In genomic region chr8:113675281-113675680, GRCm38 (mm10) we compare ENCODE assay signal across 26 mouse cellular contexts. TPM values are rescaled to one million over a fixed set of nuclear protein-coding genes. Genes with fewer than 3 reads are reported as not detected.
DNase-seq lines count a peak whose midpoint lies in the region; ATAC-seq and TF ChIP-seq lines count a peak whose summit lies in the region.
"Had no signal": no experiment of that assay in that cellular context is flagged by ENCODE, and none has a peak within 500 bp of the region (broad histone marks: within the 10 kb centered on the region; RNA-seq: fewer than 3 reads in every experiment).

No protein-coding gene starts in this region.

- H3K4me2 ChIP-seq in hindbrain, embryonic 16.5 days (ENCODE audit: low read length) = no peak overlapping the region
- H3K4me2 ChIP-seq in hindbrain, embryonic 11.5 days (replicated peaks; ENCODE audit: low read depth, low read length) = no peak overlapping the region
- H3K4me2 ChIP-seq in lung, postnatal 0 days (replicated peaks; ENCODE audit: low read depth, low read length) = no peak overlapping the region

- no peak for TF ChIP-seq POLR2A in lung, adult 2 months (IDR thresholded peaks at IDR 0.05; ENCODE audit: borderline replicate concordance, extremely low read depth, low read depth, low read length)

- no peak overlapping the region for H3K27ac ChIP-seq in hindbrain, embryonic 16.5 days (ENCODE audit: low read depth, low read length)
- no peak overlapping the region for H3K27ac ChIP-seq in hindbrain, embryonic 11.5 days (ENCODE audit: low read depth, low read length)
- no peak overlapping the region for H3K27ac ChIP-seq in lung, postnatal 0 days (ENCODE audit: low read length)

- WGBS in hindbrain, embryonic 16.5 days = 63% methylated on average over 2 of the region's 2 CpGs
- WGBS in hindbrain, embryonic 11.5 days = 91% methylated on average over 2 of the region's 2 CpGs
- 17% methylated on average over 2 of the region's 2 CpGs for WGBS in lung, postnatal 0 days
- 16% methylated on average over 2 of the region's 2 CpGs for WGBS in lung, adult 2 months

- no peaks in the 10 kb centered on the region for H3K36me3 ChIP-seq in hindbrain, embryonic 16.5 days (ENCODE audit: control insufficient read depth, insufficient read depth, low read length)
- no peaks in the 10 kb centered on the region for H3K36me3 ChIP-seq in hindbrain, embryonic 11.5 days (ENCODE audit: control insufficient read depth, insufficient read depth, low read length)
- H3K36me3 ChIP-seq in lung, postnatal 0 days (ENCODE audit: insufficient read depth, low read length) = no peaks in the 10 kb centered on the region

- H3K4me1 ChIP-seq in hindbrain, embryonic 16.5 days (ENCODE audit: control insufficient read depth, insufficient read depth, low read depth, low read length) = no peaks in the 10 kb centered on the region
- no peaks in the 10 kb centered on the region for H3K4me1 ChIP-seq in hindbrain, embryonic 11.5 days (replicated peaks; ENCODE audit: control insufficient read depth, insufficient read depth, low read length)
- no peaks in the 10 kb centered on the region for H3K4me1 ChIP-seq in lung, postnatal 0 days (ENCODE audit: insufficient read depth, low read depth, low read length)
- peaks cover 5% of the 10 kb centered on the region for H3K4me1 ChIP-seq in lung, adult 2 months (ENCODE audit: control insufficient read depth, insufficient read depth, low read length)

- DNase-seq in adrenal gland, adult 2 months = peak; percentile 67
- DNase-seq in adrenal gland, adult 18-20 months (ENCODE audit: low spot score in 2 of 2) = no peak
- no peak for DNase-seq in hindbrain, embryonic 11.5 days (ENCODE audit: low spot score)
- DNase-seq in lung, postnatal 0 days (ENCODE audit: low spot score) = peak; percentile 46
- DNase-seq in lung, adult 2 months = no peak
- DNase-seq in right cerebral cortex, postnatal 4 days = no peak
- no peak for DNase-seq in frontal cortex, postnatal 10 days (ENCODE audit: low spot score in 2 of 2)
- DNase-seq: cerebellum, adult 2 months; cerebellum, postnatal 36 days; heart, adult 18-20 months; heart, postnatal 36 days; kidney, adult 11 months; kidney, postnatal 25 days; liver, postnatal 0 days; midbrain, embryonic 14.5 days; thymus, postnatal 36 days had no signal

- no peak for TF ChIP-seq EP300 in lung, postnatal 0 days (IDR thresholded peaks at IDR 0.05)

- ATAC-seq in hindbrain, embryonic 16.5 days = 0 out of 2 replicates have a peak, but pooled peaks have one; percentile 48
- ATAC-seq in hindbrain, embryonic 11.5 days (ENCODE audit: low FRiP score) = no peak
- peak; percentile 60 for ATAC-seq in lung, postnatal 0 days
- ATAC-seq: liver, postnatal 0 days had no signal

- H3K9ac ChIP-seq in hindbrain, embryonic 16.5 days (ENCODE audit: low read depth, low read length) = no peak overlapping the region
- no peak overlapping the region for H3K9ac ChIP-seq in hindbrain, embryonic 11.5 days (ENCODE audit: low read depth, low read length)
- H3K9ac ChIP-seq in lung, postnatal 0 days (replicated peaks; ENCODE audit: low read depth) = no peak overlapping the region
- H3K9ac ChIP-seq: liver, postnatal 0 days had no signal

- no peak overlapping the region for H3K4me3 ChIP-seq in hindbrain, embryonic 16.5 days (ENCODE audit: low read length)
- no peak overlapping the region for H3K4me3 ChIP-seq in hindbrain, embryonic 11.5 days (ENCODE audit: low read depth, low read length)
- no peak overlapping the region for H3K4me3 ChIP-seq in lung, postnatal 0 days (ENCODE audit: low read depth, low read length)
- H3K4me3 ChIP-seq in lung, adult 2 months (replicated peaks; ENCODE audit: extremely low read depth, low read depth, low read length) = no peak overlapping the region
- H3K4me3 ChIP-seq: megakaryocyte, embryonic 14.5 days had no signal

- no peaks in the 10 kb centered on the region for H3K9me3 ChIP-seq in hindbrain, embryonic 16.5 days (ENCODE audit: control insufficient read depth, low read length)
- no peaks in the 10 kb centered on the region for H3K9me3 ChIP-seq in hindbrain, embryonic 11.5 days (ENCODE audit: control insufficient read depth, low read length)
- no peaks in the 10 kb centered on the region for H3K9me3 ChIP-seq in lung, postnatal 0 days (ENCODE audit: low read length)

- H3K27me3 ChIP-seq in hindbrain, embryonic 16.5 days (replicated peaks; ENCODE audit: control insufficient read depth, insufficient read depth, low read length) = no peaks in the 10 kb centered on the region
- no peaks in the 10 kb centered on the region for H3K27me3 ChIP-seq in hindbrain, embryonic 11.5 days (ENCODE audit: control insufficient read depth, insufficient read depth, low read length)
- H3K27me3 ChIP-seq in lung, postnatal 0 days (replicated peaks; ENCODE audit: insufficient read depth, low read length) = no peaks in the 10 kb centered on the region
- H3K27me3 ChIP-seq: CH12.LX; megakaryocyte, embryonic 14.5 days had no signal

- no peak for TF ChIP-seq CTCF in lung, postnatal 0 days (IDR thresholded peaks at IDR 0.05)
- no peak for TF ChIP-seq CTCF in lung, adult 2 months (IDR thresholded peaks at IDR 0.05; ENCODE audit: insufficient read depth, low read length)

RNA-seq across cellular contexts. Expression of gene Syce1l, which starts 32.3 kb away (rescaled TPM):
- not detected for total RNA-seq in adrenal gland, adult 2 months (2021)
- not detected in 2 replicates for polyA plus RNA-seq in adrenal gland, adult 2 months (2012; rRNA removed)
- total RNA-seq in adrenal gland, adult 18-20 months (2021) = not detected
- polyA plus RNA-seq in hindbrain, embryonic 16.5 days (2015; fragmentation: Nextera tagmentation; extraction: Ambion mirVana) = 0.43 TPM in 1 of 2 replicates, not detected in the other
- not detected in 2 replicates for polyA plus RNA-seq in hindbrain, embryonic 11.5 days (2014; fragmentation: Nextera tagmentation; extraction: Ambion mirVana)
- 0.13 TPM in 1 of 2 replicates, not detected in the other for polyA plus RNA-seq in lung, postnatal 0 days (2015; fragmentation: Nextera tagmentation; extraction: Ambion mirVana)
- polyA plus RNA-seq in lung, adult 2 months (2012; rRNA removed) = 0.18 TPM in 1 of 2 replicates, not detected in the other
- total RNA-seq: gastrocnemius, adult 8-10 months; heart, adult 18-20 months; heart, postnatal 36 days; liver, adult 2 months; MEL had no signal
- polyA plus RNA-seq: heart, embryonic 14.5 days; liver, adult 2 months; liver, postnatal 0 days; midbrain, embryonic 14.5 days; neural tube, embryonic 14.5 days; spleen, adult 2 months; stomach, embryonic 14.5 days had no signal

RNA-seq across cellular contexts. Expression of gene Mon1b, which starts 39.9 kb away (rescaled TPM):
- 10 to 100 TPM; 19.7 to 20.1 TPM for total RNA-seq in adrenal gland, adult 2 months (2021)
- polyA plus RNA-seq in adrenal gland, adult 2 months (2012; rRNA removed) = 8.3 and 15.3 TPM in 2 replicates
- 10 to 100 TPM; 15.7 to 19.3 TPM for total RNA-seq in adrenal gland, adult 18-20 months (2021)
- 11.4 and 14.3 TPM in 2 replicates for polyA plus RNA-seq in hindbrain, embryonic 16.5 days (2015; fragmentation: Nextera tagmentation; extraction: Ambion mirVana)
- 9.0 and 12.6 TPM in 2 replicates for polyA plus RNA-seq in hindbrain, embryonic 11.5 days (2014; fragmentation: Nextera tagmentation; extraction: Ambion mirVana)
- polyA plus RNA-seq in lung, postnatal 0 days (2015; fragmentation: Nextera tagmentation; extraction: Ambion mirVana) = 4.1 and 4.7 TPM in 2 replicates
- polyA plus RNA-seq in lung, adult 2 months (2012; rRNA removed) = 9.5 and 10.9 TPM in 2 replicates

Comparison
In these comparisons a context has a peak if more than half of its experiments do, and no peak if none do; other contexts are left out.
1. DNase-seq: peak in adrenal gland, adult 2 months (single experiment) and lung, postnatal 0 days (single experiment); none in adrenal gland, adult 18-20 months (0 of 2), hindbrain, embryonic 11.5 days (single experiment), lung, adult 2 months (single experiment), right cerebral cortex, postnatal 4 days (single experiment) and frontal cortex, postnatal 10 days (0 of 2).